8 mouse cellular contexts compared by ENCODE assay signal in genomic region chr2:75786075-75786474, GRCm38 (mm10). TPM values are rescaled to one million over a fixed set of nuclear protein-coding genes. Genes with fewer than 3 reads are reported as not detected.
A peak's percentile ranks its signal among the peaks of the same experiment; 100 is the strongest.
DNase-seq lines count a peak whose midpoint lies in the region; ATAC-seq and TF ChIP-seq lines count a peak whose summit lies in the region.

No protein-coding gene starts in this region.

- H3K9me3 ChIP-seq in intestine, postnatal 0 days (ENCODE audit: control insufficient read depth) = no peaks in the 10 kb centered on the region
- H3K9me3 ChIP-seq in intestine, embryonic 15.5 days = no peaks in the 10 kb centered on the region
- no peaks in the 10 kb centered on the region for H3K9me3 ChIP-seq in liver, embryonic 13.5 days (replicated peaks)

- H3K27me3 ChIP-seq in intestine, postnatal 0 days (replicated peaks; ENCODE audit: control insufficient read depth, insufficient read depth, low read length) = no peaks in the 10 kb centered on the region
- no peaks in the 10 kb centered on the region for H3K27me3 ChIP-seq in intestine, embryonic 15.5 days (replicated peaks)
- no peaks in the 10 kb centered on the region for H3K27me3 ChIP-seq in liver, embryonic 13.5 days

- H3K4me1 ChIP-seq in intestine, postnatal 0 days (replicated peaks; ENCODE audit: control insufficient read depth, insufficient read depth, low read length) = no peaks in the 10 kb centered on the region
- H3K4me1 ChIP-seq in intestine, embryonic 15.5 days (replicated peaks) = 0 out of 2 replicates have a peak, but pooled peaks cover 2% of the 10 kb centered on the region
- H3K4me1 ChIP-seq in liver, embryonic 13.5 days (replicated peaks) = no peaks in the 10 kb centered on the region

- H3K9ac ChIP-seq in intestine, postnatal 0 days (ENCODE audit: low read depth, low read length) = no peak overlapping the region
- no peak overlapping the region for H3K9ac ChIP-seq in intestine, embryonic 15.5 days
- no peak overlapping the region for H3K9ac ChIP-seq in liver, embryonic 13.5 days

- no peak overlapping the region for H3K27ac ChIP-seq in intestine, postnatal 0 days (ENCODE audit: low read depth, low read length)
- H3K27ac ChIP-seq in intestine, embryonic 15.5 days = no peak overlapping the region
- H3K27ac ChIP-seq in liver, embryonic 13.5 days = no peak overlapping the region

- H3K36me3 ChIP-seq in intestine, postnatal 0 days (ENCODE audit: control insufficient read depth, insufficient read depth) = no peaks in the 10 kb centered on the region
- no peaks in the 10 kb centered on the region for H3K36me3 ChIP-seq in intestine, embryonic 15.5 days
- no peaks in the 10 kb centered on the region for H3K36me3 ChIP-seq in liver, embryonic 13.5 days

- H3K4me3 ChIP-seq in intestine, postnatal 0 days (ENCODE audit: low read depth, low read length) = no peak overlapping the region
- no peak overlapping the region for H3K4me3 ChIP-seq in intestine, embryonic 15.5 days (replicated peaks)
- no peak overlapping the region for H3K4me3 ChIP-seq in liver, embryonic 13.5 days (replicated peaks)

- TF ChIP-seq CTCF in intestine, postnatal 0 days (IDR thresholded peaks at IDR 0.05; ENCODE audit: low read depth) = peak; percentile 95

- ATAC-seq in intestine, postnatal 0 days = no peak
- ATAC-seq in intestine, embryonic 15.5 days = no peak
- no peak for ATAC-seq in liver, embryonic 13.5 days (ENCODE audit: low read depth)

- no peak overlapping the region for H3K4me2 ChIP-seq in intestine, postnatal 0 days (replicated peaks; ENCODE audit: low read depth)
- no peak overlapping the region for H3K4me2 ChIP-seq in intestine, embryonic 15.5 days (replicated peaks)
- no peak overlapping the region for H3K4me2 ChIP-seq in liver, embryonic 13.5 days

- 24% methylated on average over 6 of the region's 6 CpGs for WGBS in intestine, postnatal 0 days
- 21% methylated on average over 6 of the region's 6 CpGs for WGBS in intestine, embryonic 15.5 days
- 17% methylated on average over 6 of the region's 6 CpGs for whole genome bisulfite sequencing in liver, embryonic 13.5 days (ENCODE audit: insufficient replicate concordance)

- peak; percentile 84 for DNase-seq in CD4-positive, CD25-positive, alpha-beta regulatory T cell, adult 2 months (ENCODE audit: low read depth, low spot score)
- peak; percentile 72 for DNase-seq in R1 (ENCODE audit: low read depth, low spot score)
- peak; percentile 71 for DNase-seq in forelimb bud, embryonic 11.5 days (ENCODE audit: low read depth, low spot score)
- DNase-seq in liver, embryonic 13.5 days = peak; percentile 26
- peak; percentile 44 to 71 for DNase-seq in spleen, postnatal 4 days (ENCODE audit: low spot score in 2 of 2)
- no peak for DNase-seq in cerebellum, postnatal 36 days

RNA-seq across cellular contexts. Expression of gene Agps, which starts 45.9 kb away (rescaled TPM):
- 6.5 and 8.6 TPM in 2 replicates for polyA plus RNA-seq in intestine, postnatal 0 days (2015; fragmentation: Nextera tagmentation; extraction: Ambion mirVana)
- 29.3 and 32.9 TPM in 2 replicates for polyA plus RNA-seq in intestine, embryonic 15.5 days (2015; fragmentation: Nextera tagmentation; extraction: Ambion mirVana)
- polyA plus RNA-seq in liver, embryonic 13.5 days (2015; fragmentation: Nextera tagmentation; extraction: Ambion mirVana) = 14.3 and 18.2 TPM in 2 replicates

Comparison
In these comparisons a context has a peak if more than half of its experiments do, and no peak if none do; other contexts are left out.
1. DNase-seq: peak in CD4-positive, CD25-positive, alpha-beta regulatory T cell, adult 2 months (single experiment), R1 (single experiment), forelimb bud, embryonic 11.5 days (single experiment), liver, embryonic 13.5 days (single experiment) and spleen, postnatal 4 days (2 of 2); none in cerebellum, postnatal 36 days (0 of 2).